In genomic region chr9:63980179-63981086, GRCm38 (mm10) we compare ENCODE assay signal across 9 mouse cellular contexts. TPM values are rescaled to one million over a fixed set of nuclear protein-coding genes. Genes with fewer than 3 reads are reported as not detected.
DNase-seq lines count a peak whose midpoint lies in the region; ATAC-seq lines count a peak whose summit lies in the region.
"Had no signal": no experiment of that assay in that cellular context is flagged by ENCODE, and none has a peak within 500 bp of the region (broad histone marks: within the 10 kb centered on the region; RNA-seq: fewer than 3 reads in every experiment).

No protein-coding gene starts in this region.

- no peak for DNase-seq in lung, postnatal 14 days
- no peak for DNase-seq in forebrain, embryonic 11.5 days (ENCODE audit: low spot score)
- no peak for DNase-seq in left cerebral cortex, postnatal 36 days (ENCODE audit: low spot score in 2 of 2)
- no peak for DNase-seq in adrenal gland, adult 8-10 months
- no peak for DNase-seq in gastrocnemius, postnatal 4 days (ENCODE audit: low spot score in 2 of 2)
- DNase-seq: thymus, postnatal 14 days had no signal

- peaks cover 4% of the 10 kb centered on the region; the same call in 1 of the 2 replicates for H3K36me3 ChIP-seq in lung, embryonic 16.5 days (ENCODE audit: control insufficient read depth, insufficient read depth, low read length)
- no peaks in the 10 kb centered on the region for H3K36me3 ChIP-seq in forebrain, embryonic 11.5 days (ENCODE audit: control insufficient read depth, insufficient read depth, low read length)
- H3K36me3 ChIP-seq in kidney, embryonic 16.5 days (ENCODE audit: insufficient read depth, low read length): no peaks in the 10 kb centered on the region
- H3K36me3 ChIP-seq in stomach, embryonic 15.5 days: no peaks in the 10 kb centered on the region

- no peak overlapping the region for H3K9ac ChIP-seq in lung, embryonic 16.5 days (ENCODE audit: low read length)
- H3K9ac ChIP-seq in forebrain, embryonic 11.5 days (ENCODE audit: low read length): peak overlapping the region; percentile 35
- H3K9ac ChIP-seq in kidney, embryonic 16.5 days (replicated peaks; ENCODE audit: low read length): peak overlapping the region; percentile 47; the same call in 1 of the 2 replicates
- no peak overlapping the region for H3K9ac ChIP-seq in stomach, embryonic 15.5 days

- no peak overlapping the region for H3K4me2 ChIP-seq in lung, embryonic 16.5 days (ENCODE audit: low read depth, low read length)
- peak overlapping the region; percentile 21; the same call in 1 of the 2 replicates for H3K4me2 ChIP-seq in forebrain, embryonic 11.5 days (ENCODE audit: low read depth, low read length, severe bottlenecking)
- H3K4me2 ChIP-seq in kidney, embryonic 16.5 days (replicated peaks; ENCODE audit: low read depth, low read length): peak overlapping the region; percentile 43
- H3K4me2 ChIP-seq in stomach, embryonic 15.5 days: peak overlapping the region; percentile 39

- no peaks in the 10 kb centered on the region for H3K27me3 ChIP-seq in lung, embryonic 16.5 days (ENCODE audit: control insufficient read depth, insufficient read depth, low read depth, low read length)
- H3K27me3 ChIP-seq in forebrain, embryonic 11.5 days (ENCODE audit: control insufficient read depth, insufficient read depth, low read length): no peaks in the 10 kb centered on the region
- no peaks in the 10 kb centered on the region for H3K27me3 ChIP-seq in kidney, embryonic 16.5 days (ENCODE audit: insufficient read depth, low read length)
- H3K27me3 ChIP-seq in stomach, embryonic 15.5 days (replicated peaks): no peaks in the 10 kb centered on the region

- ATAC-seq in lung, embryonic 16.5 days (ENCODE audit: low read depth): no peak
- ATAC-seq in forebrain, embryonic 11.5 days (replicated peaks; ENCODE audit: low FRiP score): no peak
- ATAC-seq in kidney, embryonic 16.5 days (ENCODE audit: low FRiP score, low TSS enrichment): peak; percentile 43
- no peak for ATAC-seq in stomach, embryonic 15.5 days (ENCODE audit: insufficient read depth, low FRiP score, low read depth)

- H3K4me1 ChIP-seq in lung, embryonic 16.5 days (replicated peaks; ENCODE audit: control insufficient read depth, insufficient read depth, low read length): peaks cover 91% of the 10 kb centered on the region
- peaks cover 30% of the 10 kb centered on the region for H3K4me1 ChIP-seq in forebrain, embryonic 11.5 days (replicated peaks; ENCODE audit: control insufficient read depth, insufficient read depth, low read length)
- peaks cover 81% of the 10 kb centered on the region for H3K4me1 ChIP-seq in kidney, embryonic 16.5 days (ENCODE audit: insufficient read depth, low read length)
- H3K4me1 ChIP-seq in stomach, embryonic 15.5 days: peaks cover 67% of the 10 kb centered on the region

- WGBS in lung, embryonic 16.5 days: 13% methylated on average over 18 of the region's 18 CpGs
- 4% methylated on average over 18 of the region's 18 CpGs for WGBS in forebrain, embryonic 11.5 days
- WGBS in kidney, embryonic 16.5 days: 6% methylated on average over 18 of the region's 18 CpGs
- WGBS in stomach, embryonic 15.5 days: 18% methylated on average over 18 of the region's 18 CpGs

- no peak overlapping the region for H3K4me3 ChIP-seq in lung, embryonic 16.5 days (ENCODE audit: low read length)
- H3K4me3 ChIP-seq in forebrain, embryonic 11.5 days (ENCODE audit: low read depth, low read length): no peak overlapping the region
- H3K4me3 ChIP-seq in kidney, embryonic 16.5 days (ENCODE audit: low read length): no peak overlapping the region
- H3K4me3 ChIP-seq in stomach, embryonic 15.5 days (replicated peaks): no peak overlapping the region

- H3K9me3 ChIP-seq in lung, embryonic 16.5 days (ENCODE audit: control insufficient read depth, low read length): no peaks in the 10 kb centered on the region
- H3K9me3 ChIP-seq in forebrain, embryonic 11.5 days (ENCODE audit: control insufficient read depth, low read length): no peaks in the 10 kb centered on the region
- H3K9me3 ChIP-seq in kidney, embryonic 16.5 days (ENCODE audit: low read length): no peaks in the 10 kb centered on the region
- no peaks in the 10 kb centered on the region for H3K9me3 ChIP-seq in stomach, embryonic 15.5 days

- peak overlapping the region; percentile 87 for H3K27ac ChIP-seq in lung, embryonic 16.5 days (ENCODE audit: low read length)
- H3K27ac ChIP-seq in forebrain, embryonic 11.5 days (ENCODE audit: low read depth, low read length): peak overlapping the region; percentile 66
- peak overlapping the region; percentile 89 for H3K27ac ChIP-seq in kidney, embryonic 16.5 days (ENCODE audit: low read length)
- peak overlapping the region; percentile 75 for H3K27ac ChIP-seq in stomach, embryonic 15.5 days

- intact Hi-C loops in left cerebral cortex, postnatal 36 days (cut with DNase I): no loop called here

RNA-seq across cellular contexts. Expression of gene Smad6, which starts 41.4 kb away (rescaled TPM):
- polyA plus RNA-seq in lung, embryonic 16.5 days (2015; fragmentation: Nextera tagmentation; extraction: Ambion mirVana): 6.8 and 8.6 TPM in 2 replicates
- 6.5 and 7.4 TPM in 2 replicates for polyA plus RNA-seq in forebrain, embryonic 11.5 days (2014; fragmentation: Nextera tagmentation; extraction: Ambion mirVana)
- 8.1 and 8.4 TPM in 2 replicates for polyA plus RNA-seq in kidney, embryonic 16.5 days (2015; fragmentation: Nextera tagmentation; extraction: Ambion mirVana)
- 10.0 and 10.8 TPM in 2 replicates for polyA plus RNA-seq in stomach, embryonic 15.5 days (2015; fragmentation: Nextera tagmentation; extraction: Ambion mirVana)
- 1 to 10 TPM; 1.7 to 3.6 TPM for total RNA-seq in left cerebral cortex, postnatal 36 days (2021)
- 10 to 100 TPM in 1 of 4 experiments, 1 to 10 TPM in 3; 7.6 to 11.1 (median 8.6) TPM for total RNA-seq in adrenal gland, adult 8-10 months (2022)
- total RNA-seq in gastrocnemius, postnatal 4 days (2021): 1 to 10 TPM; 5.6 to 7.2 TPM

Comparison
In these comparisons a context has a peak if more than half of its experiments do, and no peak if none do; other contexts are left out.
1. H3K9ac ChIP-seq: peak in forebrain, embryonic 11.5 days (single experiment) and kidney, embryonic 16.5 days (single experiment); none in lung, embryonic 16.5 days (single experiment) and stomach, embryonic 15.5 days (single experiment).
2. Peak in every context shown above with its lines, with median percentiles within 50 percentile points of each other: H3K27ac ChIP-seq.